Mouse (Mus musculus): ENCODE measurements at regions not wholly inside any gene's neighbourhood (a gene's known extent, or its start where the extent isn't known, plus 50 kb on each side); places are given as distances from the start of the nearest gene placed in this dataset.
A peak's percentile ranks its signal among the peaks of the same experiment; 100 is the strongest.

- intact Hi-C loops (cut with DNase I), result no loop called here
- no peak for DNase-seq
These were observed 170.6 kb downstream of the Gsdmc2 start for GRCm38 (mm10) chr15:63674404-63674803.

DNA sequence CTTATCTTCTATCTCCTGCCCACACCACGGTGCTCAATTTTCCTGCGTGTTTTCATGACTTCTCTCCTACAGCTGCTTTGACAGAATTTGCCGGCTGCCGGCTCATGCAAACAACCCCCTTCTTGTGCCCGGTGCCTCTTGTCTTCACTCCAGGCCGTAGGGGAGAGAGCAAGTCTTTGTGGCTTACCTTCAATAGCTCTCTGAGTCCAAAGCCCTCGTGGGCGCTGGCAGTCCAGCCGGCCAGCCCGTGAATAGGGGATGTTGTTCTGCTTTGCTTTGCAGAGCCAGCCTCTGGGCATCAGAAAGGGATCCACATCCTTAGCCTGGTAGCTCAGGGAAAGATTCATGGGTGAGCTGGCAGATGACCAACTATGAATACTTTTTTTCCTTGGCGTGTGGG lies 173.9 kb downstream of the Gsdmc2 start:
- intact Hi-C loops (cut with DNase I), result no loop called here
- DNase-seq, result no peak

- DNase-seq, result no peak
- intact Hi-C loops (cut with DNase I), result no loop called here
These were observed 174.4 kb downstream of the Gsdmc2 start for GRCm38 (mm10) chr15:63670561-63670960.

GRCm38 (mm10) chr15:63667536-63667935 lies 177.4 kb downstream of the Gsdmc2 start:
- DNase-seq, result no peak
- intact Hi-C loops (cut with DNase I), result no loop called here

GRCm38 (mm10) chr15:63665517-63665916 lies 179.5 kb downstream of the Gsdmc2 start:
- DNase-seq, result no peak
- intact Hi-C loops (cut with DNase I), result no loop called here

DNA sequence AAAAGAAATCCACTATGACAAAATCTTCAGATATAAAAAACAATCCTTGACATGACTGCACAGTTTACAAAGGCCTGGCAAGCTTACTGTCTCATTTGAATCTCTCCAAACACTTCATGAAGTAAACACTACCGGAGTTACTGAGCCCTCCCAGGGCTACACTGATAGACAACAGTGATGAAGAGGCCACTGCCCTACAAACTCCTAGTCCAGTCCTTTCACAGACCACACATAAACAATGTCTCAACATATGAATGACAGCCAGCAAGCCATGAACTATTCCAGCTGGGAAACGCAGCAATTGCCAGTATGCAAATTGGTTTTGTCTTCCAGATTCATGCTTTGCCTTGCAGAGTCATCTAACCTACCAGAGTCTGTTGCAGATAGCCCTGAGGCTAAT lies 180.1 kb downstream of the Gsdmc2 start:
- no peak for DNase-seq
- intact Hi-C loops (cut with DNase I), result no loop called here

- no peak for DNase-seq
- intact Hi-C loops (cut with DNase I), result no loop called here
These were observed 182.8 kb downstream of the Gsdmc2 start for GRCm38 (mm10) chr15:63662183-63662582.

GRCm38 (mm10) chr15:63658031-63658521 lies 186.9 kb downstream of the Gsdmc2 start:
- DNase-seq, result no peak
- intact Hi-C loops (cut with DNase I), result no loop called here

DNA sequence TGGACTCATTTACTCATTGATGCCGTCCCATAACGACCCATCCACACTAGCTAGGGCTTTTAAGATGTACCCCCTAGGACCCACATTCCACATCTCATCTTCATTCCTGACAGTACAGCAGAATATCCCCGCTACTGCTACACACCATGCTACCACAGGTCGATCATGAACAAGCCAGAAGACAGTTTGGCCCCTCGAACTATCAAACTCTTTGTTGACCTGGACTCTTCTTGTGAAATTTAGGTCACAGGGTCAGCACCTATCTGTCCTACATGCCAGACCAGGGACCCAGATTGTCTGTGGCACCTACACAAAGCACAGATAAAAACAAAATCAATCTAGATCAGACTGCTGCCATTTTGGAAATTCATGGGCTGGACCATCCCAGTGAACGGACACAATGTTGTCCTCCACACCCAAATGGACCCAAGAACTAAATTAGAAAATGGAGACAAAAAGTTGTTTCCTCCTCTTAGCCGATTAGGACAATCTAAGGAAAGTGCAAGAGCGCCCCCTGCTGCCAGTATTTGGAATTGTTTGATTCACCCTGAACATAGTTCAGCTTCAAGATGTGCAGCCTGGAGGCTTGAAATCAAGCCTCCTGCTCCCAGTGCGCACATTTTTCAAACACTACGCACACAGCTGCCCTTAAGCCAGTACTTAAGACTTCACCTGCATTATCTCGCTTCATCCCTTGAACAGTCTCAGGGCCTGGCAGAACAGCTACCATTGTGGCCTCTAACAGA lies 192.6 kb downstream of the Gsdmc2 start:
- intact Hi-C loops (cut with DNase I), result loop anchor here (2.0 kb wide), 1 partner anchor 1670 kb away; no protein-coding TSS in a partner anchor
- peak; percentile 79 to 90 for DNase-seq

- intact Hi-C loops (cut with DNase I), result no loop called here
- no peak for DNase-seq
These were observed 193.9 kb downstream of the Gsdmc2 start for GRCm38 (mm10) chr15:63651120-63651519.

DNA sequence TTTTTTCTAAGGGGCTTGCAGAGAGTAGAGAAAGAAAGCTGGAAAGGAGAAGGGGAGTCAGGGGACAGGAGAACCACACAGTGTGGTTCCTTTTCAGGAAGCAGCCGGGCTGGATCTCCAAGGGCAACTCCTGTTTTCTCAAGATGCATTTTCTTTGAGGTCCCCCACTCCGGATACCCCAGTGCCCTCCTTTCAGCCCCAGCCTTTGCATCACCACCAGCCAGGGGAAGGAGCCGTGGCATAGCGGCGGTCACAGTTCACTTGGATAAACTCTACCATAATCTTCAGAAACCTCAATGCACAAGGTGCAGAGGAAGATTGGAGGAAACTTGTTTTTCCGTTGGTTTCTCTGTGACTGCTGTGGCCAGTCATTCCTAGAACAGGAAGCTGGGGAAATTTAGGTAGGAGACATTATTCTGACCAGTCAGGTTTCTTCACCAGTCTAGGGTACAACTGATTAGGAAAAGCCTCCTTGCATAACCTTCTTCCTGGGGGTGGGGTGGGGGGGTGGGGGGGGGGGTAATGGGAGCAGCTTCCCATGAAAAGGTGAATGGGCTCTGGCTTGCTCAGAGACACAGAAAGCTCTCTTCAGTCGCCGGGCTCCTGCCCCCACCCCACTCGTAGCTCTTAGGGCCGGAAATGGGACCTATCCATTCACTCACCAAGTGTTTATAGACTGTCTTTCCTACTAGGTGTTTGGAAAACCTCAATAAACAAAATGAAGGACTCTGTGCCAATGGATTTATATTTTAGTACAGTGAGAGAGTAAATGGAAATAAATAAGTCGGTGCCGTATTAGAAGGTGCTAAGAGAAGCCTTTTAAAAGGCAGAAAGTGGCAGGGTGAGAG lies 196.6 kb downstream of the Gsdmc2 start:
- intact Hi-C loops (cut with DNase I), result no loop called here
- no peak for DNase-seq

GRCm38 (mm10) chr15:63624814-63625213 lies 220.2 kb downstream of the Gsdmc2 start:
- no peak for DNase-seq
- intact Hi-C loops (cut with DNase I), result no loop called here

GRCm38 (mm10) chr15:63624249-63624648 lies 220.7 kb downstream of the Gsdmc2 start:
- no peak for DNase-seq
- intact Hi-C loops (cut with DNase I), result no loop called here

GRCm38 (mm10) chr15:63616506-63617208 lies 228.3 kb downstream of the Gsdmc2 start:
- intact Hi-C loops (cut with DNase I), result no loop called here
- no peak for DNase-seq

DNA sequence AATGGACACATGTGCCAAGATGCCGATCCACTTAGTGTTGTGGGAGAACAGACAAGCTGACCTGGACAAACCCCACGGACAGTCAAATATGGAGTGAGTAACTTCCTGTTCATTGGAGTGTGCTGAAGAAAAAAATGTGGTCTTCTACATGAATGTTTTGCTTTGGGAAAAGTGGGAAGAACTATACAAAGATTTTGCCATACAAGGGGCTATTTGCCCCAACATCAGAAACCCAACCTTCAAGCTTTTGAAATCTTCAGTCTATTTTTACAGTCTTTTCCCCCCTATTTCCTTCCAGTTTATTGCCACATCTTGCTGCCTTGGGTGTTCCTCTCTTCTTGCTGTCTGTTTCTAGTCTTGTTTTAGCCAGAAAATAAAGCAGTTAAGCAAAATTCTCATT lies 230.8 kb downstream of the Gsdmc2 start:
- DNase-seq, result no peak
- intact Hi-C loops (cut with DNase I), result no loop called here

- no peak for DNase-seq
- intact Hi-C loops (cut with DNase I), result no loop called here
These were observed 231.9 kb downstream of the Gsdmc2 start for GRCm38 (mm10) chr15:63613120-63613519.

DNA sequence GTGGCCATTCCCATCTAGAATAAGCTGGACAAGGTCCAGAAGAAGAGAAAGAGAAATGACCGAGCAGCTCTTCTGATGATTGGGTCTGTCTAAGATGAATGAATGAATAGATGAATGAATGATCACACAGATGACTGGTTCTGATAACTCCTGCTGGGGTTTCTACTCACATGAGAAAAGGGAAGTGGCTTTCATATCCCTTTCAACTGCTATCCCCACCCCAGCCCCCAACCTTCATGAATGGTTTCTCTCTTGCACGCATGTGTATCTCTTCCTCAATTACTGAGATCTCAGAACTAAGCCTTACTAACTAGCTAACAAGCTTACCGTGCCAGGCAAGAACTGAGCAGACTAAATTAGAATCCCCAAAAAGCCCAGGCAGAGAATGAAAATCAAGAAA lies 233.8 kb downstream of the Gsdmc2 start:
- no peak for DNase-seq
- intact Hi-C loops (cut with DNase I), result no loop called here

DNA sequence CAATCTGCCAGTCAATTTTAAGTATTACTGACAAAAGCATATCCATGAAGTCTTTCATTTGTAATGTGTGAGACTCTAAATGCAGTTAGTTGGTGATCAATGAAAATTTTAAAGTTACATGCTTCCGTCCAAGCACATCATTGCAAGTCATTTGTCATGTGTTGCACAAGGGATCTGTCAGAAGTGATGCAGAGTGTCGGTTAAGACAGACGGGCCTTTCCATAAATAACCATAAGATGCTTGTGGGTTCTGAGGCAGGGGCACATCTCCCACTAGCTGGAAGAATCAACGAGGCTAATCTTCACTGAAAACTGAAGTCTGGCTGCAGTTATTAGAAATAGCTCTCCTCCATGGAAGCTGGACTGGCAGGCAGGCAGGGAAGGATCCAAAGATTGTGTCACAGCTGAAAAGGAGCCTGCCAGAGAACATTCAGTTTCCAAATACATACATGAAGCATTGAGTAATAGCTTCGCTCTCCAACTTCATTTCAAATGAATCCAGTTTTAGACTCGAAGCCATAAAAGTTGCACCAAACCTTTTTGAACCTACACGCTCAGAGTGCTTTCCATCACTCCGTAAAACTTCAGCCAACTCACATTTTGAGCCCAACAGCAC lies 241.8 kb downstream of the Gsdmc2 start:
- intact Hi-C loops (cut with DNase I), result loop anchor here (5.0 kb wide), 1 partner anchor 1621 kb away; no protein-coding TSS in a partner anchor
- no peak for DNase-seq

DNA sequence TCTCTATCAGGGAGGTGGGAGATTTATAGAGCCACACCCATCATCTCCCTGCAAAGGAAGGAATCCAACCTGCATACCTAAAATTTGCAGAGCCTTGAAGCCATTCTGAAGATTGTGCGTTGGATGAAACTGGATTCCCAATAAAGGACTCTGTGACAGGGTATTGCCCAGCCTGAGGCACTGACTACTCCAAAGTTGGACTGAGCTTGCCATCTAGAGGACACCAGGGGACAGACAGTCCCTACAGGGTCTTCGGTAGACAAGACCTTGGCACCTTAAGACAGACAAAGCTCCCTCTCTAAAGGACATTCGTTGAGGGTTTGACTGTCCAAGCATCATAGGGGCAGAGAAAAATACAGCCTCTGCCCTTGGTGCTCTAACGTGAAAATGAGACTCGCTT lies 243.4 kb downstream of the Gsdmc2 start:
- intact Hi-C loops (cut with DNase I), result loop anchor here (5.0 kb wide), 1 partner anchor 1619 kb away; no protein-coding TSS in a partner anchor
- peak; percentile 31 to 59 for DNase-seq

- no peak for DNase-seq
- intact Hi-C loops (cut with DNase I), result no loop called here
These were observed 252.1 kb downstream of the Gsdmc2 start for GRCm38 (mm10) chr15:63592758-63593463.

All from heart, postnatal 14 days (tissue).